Mouse (Mus musculus) fat pad, adult 2 months (tissue): ENCODE data around the gene Pdzrn4.
"Not testable (repeated sequence)": the region's sequence is repeated elsewhere in the genome, so short reads cannot be mapped to it uniquely, and the experiment has no call there.

Source experiments
- DNase-seq: peaks from one replicate; pipeline ENCODE4 v3.0.0-alpha.2; 2011; ENCODE audit warnings: low read depth, low spot score; ENCODE audit errors: extremely low read depth

Pdzrn4 gene

GRCm38 (mm10) chr15:92396770-92397608 is at the start of gene Pdzrn4:
TSS of gene Pdzrn4 (plus strand) at chr15:92396881.
- no peak for DNase-seq

- DNase-seq = no peak
Measured at GRCm38 (mm10) chr15:92347426-92347825, 49.3 kb upstream of the Pdzrn4 start.

GRCm38 (mm10) chr15:92347902-92348301 is 48.8 kb upstream of the Pdzrn4 start:
- no peak for DNase-seq

- DNase-seq = not testable (repeated sequence)
Measured at GRCm38 (mm10) chr15:92348453-92348852, 48.2 kb upstream of the Pdzrn4 start.

GRCm38 (mm10) chr15:92364153-92364552 is 32.5 kb upstream of the Pdzrn4 start:
- DNase-seq = no peak

- DNase-seq = no peak
Measured at GRCm38 (mm10) chr15:92364592-92364991, 32.1 kb upstream of the Pdzrn4 start.

GRCm38 (mm10) chr15:92394811-92395210 is 1.9 kb upstream of the Pdzrn4 start:
- DNase-seq = no peak

- DNase-seq = no peak
Measured at GRCm38 (mm10) chr15:92398747-92399146, 2.1 kb downstream of the Pdzrn4 start.

- no peak for DNase-seq
Measured at GRCm38 (mm10) chr15:92399278-92399677, 2.6 kb downstream of the Pdzrn4 start.

GRCm38 (mm10) chr15:92401554-92401953 is 4.9 kb downstream of the Pdzrn4 start:
- no peak for DNase-seq

GRCm38 (mm10) chr15:92415323-92415722 is 18.6 kb downstream of the Pdzrn4 start:
- no peak for DNase-seq

GRCm38 (mm10) chr15:92416141-92416540 is 19.5 kb downstream of the Pdzrn4 start:
- no peak for DNase-seq

GRCm38 (mm10) chr15:92416658-92417057 is 20.0 kb downstream of the Pdzrn4 start:
- no peak for DNase-seq

GRCm38 (mm10) chr15:92417120-92417519 is 20.4 kb downstream of the Pdzrn4 start:
- no peak for DNase-seq

GRCm38 (mm10) chr15:92434605-92435004 is 37.9 kb downstream of the Pdzrn4 start:
- DNase-seq = no peak

GRCm38 (mm10) chr15:92435306-92435705 is 38.6 kb downstream of the Pdzrn4 start:
- DNase-seq = no peak

GRCm38 (mm10) chr15:92441630-92442180 is 45.0 kb downstream of the Pdzrn4 start:
- no peak for DNase-seq

GRCm38 (mm10) chr15:92447708-92448147 is 51.0 kb downstream of the Pdzrn4 start:
- DNase-seq = no peak

- no peak for DNase-seq
Measured at GRCm38 (mm10) chr15:92449112-92449511, 52.4 kb downstream of the Pdzrn4 start.

GRCm38 (mm10) chr15:92452620-92453019 is 55.9 kb downstream of the Pdzrn4 start:
- no peak for DNase-seq

- no peak for DNase-seq
Measured at GRCm38 (mm10) chr15:92482198-92482597, 85.5 kb downstream of the Pdzrn4 start.

- no peak for DNase-seq
Measured at GRCm38 (mm10) chr15:92491376-92491775, 94.7 kb downstream of the Pdzrn4 start.
